Mouse (Mus musculus) A20 (cell line): ENCODE measurements at regions not wholly inside any gene's neighbourhood (a gene's known extent, or its start where the extent isn't known, plus 50 kb on each side); places are given as distances from the start of the nearest gene placed in this dataset.

ENCODE experiments used
- DNase-seq: peaks from one replicate; pipeline ENCODE4 v3.0.0-alpha.2; 2011; ENCODE audit warnings: low read depth, low spot score

DNA sequence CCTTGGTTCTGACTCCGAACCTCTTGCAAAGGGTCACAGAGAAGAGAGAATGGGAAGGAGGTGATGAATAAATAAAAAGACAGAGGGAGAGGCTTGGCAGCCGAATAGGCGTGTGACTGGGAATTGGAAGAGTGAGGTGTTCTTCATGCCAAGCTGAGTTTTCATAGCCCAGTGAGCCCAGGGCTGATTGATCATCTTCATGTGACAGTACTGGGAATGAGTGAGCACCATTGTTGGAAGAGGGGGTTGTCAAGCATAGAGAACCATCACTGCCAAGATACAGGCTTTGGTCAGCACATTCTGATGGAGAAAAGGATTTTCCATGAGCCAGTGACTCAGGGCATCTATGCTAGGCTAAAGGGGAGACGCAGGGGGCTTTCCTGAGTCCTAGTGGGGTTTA lies 163.0 kb downstream of the Slc30a10 start:
- no peak for DNase-seq

DNA sequence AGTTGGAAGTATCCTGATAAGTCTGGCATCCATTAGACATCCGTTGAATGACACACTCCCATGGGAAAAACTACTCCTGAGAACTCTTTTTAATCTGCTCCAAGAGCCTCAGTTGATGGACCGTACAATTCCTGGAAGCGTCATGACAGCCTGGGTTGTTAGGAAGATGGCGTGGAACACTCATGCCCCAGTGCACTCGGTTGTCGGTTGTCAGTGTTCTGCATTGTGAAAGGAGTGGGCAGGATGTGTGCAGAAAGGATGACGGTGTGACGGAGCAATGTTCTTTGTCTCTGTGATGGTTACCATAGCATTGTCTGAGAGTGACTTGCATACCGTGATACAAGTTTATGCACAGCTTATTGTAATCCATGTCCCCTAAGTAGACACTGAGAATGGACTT lies 164.4 kb downstream of the Slc30a10 start:
- no peak for DNase-seq

GRCm38 (mm10) chr1:185628401-185628800 lies 173.8 kb downstream of the Slc30a10 start:
- no peak for DNase-seq

- DNase-seq, result no peak
Observed at GRCm38 (mm10) chr1:185629976-185630375, 175.3 kb downstream of the Slc30a10 start.

- DNase-seq, result no peak
Observed at GRCm38 (mm10) chr1:185638631-185639030, 184.0 kb downstream of the Slc30a10 start.

DNA sequence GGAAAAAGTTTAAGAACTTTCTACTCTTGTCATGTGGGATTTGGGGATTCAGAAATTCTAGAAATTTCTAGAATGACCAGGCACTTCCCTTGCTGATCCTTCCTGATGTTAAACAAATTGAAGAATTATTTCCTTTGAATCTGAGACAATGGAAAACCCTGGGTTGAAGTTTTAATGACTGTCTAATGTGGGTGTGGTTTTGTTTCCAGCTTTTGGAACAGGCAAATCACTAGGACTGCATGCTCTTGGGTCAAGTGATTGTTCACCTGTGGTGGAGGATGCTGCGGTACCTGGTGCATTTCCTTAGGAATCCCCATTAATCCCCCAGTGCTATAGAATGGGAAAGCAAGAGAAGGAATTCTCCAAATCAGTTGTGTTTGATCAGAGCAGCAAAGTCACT lies 184.8 kb downstream of the Slc30a10 start:
- no peak for DNase-seq

GRCm38 (mm10) chr1:185644026-185644425 lies 189.4 kb downstream of the Slc30a10 start:
- no peak for DNase-seq

DNA sequence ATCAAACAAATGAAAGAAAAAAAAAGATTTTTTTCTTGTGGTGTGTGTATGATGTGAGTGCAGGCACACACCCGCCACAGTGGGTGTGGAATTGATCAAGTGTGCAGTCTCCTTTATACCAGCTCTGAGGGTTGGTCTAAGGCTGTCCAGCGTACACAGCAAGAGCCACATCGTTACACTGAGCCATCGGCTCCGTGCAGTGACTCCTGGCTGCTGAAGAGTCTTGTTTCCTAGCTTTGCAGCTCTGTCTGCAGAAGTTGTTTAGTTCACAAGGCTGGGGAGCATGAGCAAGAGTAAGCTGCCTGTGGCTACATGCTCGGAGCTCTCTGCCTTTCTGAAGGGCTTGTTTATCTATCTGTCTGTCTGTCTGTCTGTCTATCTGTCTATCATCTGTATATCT lies 193.5 kb downstream of the Slc30a10 start:
- no peak for DNase-seq

DNA sequence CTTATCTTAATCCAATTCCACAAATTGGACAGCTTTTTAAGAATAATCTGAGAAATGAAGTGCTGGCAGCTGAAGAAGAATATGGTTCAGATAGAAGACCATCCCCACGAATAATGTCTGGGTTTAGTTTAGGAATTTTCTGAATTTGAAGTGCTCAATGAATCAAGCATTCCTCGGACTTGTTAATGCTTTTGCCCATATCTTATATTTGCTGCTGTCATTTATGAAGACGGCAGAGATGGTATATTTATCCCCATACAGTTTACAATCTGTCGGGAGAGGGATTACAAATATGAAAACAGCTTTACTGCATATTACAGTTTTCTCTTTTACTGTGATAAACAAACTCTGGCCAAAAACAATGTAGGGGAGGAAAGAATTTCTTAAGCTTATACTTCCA lies 194.3 kb downstream of the Slc30a10 start:
- no peak for DNase-seq

- DNase-seq, result no peak
Observed at GRCm38 (mm10) chr1:185650926-185651325, 196.3 kb downstream of the Slc30a10 start.

- DNase-seq, result no peak
Observed at GRCm38 (mm10) chr1:185655021-185655420, 200.4 kb downstream of the Slc30a10 start.

- DNase-seq, result no peak
Observed at GRCm38 (mm10) chr1:185655461-185655860, 200.8 kb downstream of the Slc30a10 start.

DNA sequence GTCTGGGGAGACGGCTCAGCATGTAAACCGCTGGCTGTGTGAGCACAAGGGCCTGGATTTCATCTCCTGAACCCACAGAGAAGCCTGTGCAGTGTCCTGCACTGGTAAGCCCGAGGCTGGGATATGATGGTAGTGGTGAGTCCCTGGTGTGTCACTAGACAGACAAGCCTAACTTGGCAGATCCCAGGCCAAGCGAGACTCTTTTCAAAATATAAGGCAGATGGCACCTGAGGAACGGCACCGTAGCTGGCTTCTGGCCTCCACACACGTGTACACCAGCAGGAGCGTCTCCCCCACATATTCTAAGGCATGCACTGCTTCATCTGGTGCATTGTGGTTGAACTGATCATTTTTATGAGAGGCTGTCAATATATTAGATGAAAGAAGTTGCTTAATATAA lies 202.6 kb downstream of the Slc30a10 start:
- DNase-seq, result no peak

GRCm38 (mm10) chr1:185659476-185659875 lies 204.8 kb downstream of the Slc30a10 start:
- DNase-seq, result no peak

DNA sequence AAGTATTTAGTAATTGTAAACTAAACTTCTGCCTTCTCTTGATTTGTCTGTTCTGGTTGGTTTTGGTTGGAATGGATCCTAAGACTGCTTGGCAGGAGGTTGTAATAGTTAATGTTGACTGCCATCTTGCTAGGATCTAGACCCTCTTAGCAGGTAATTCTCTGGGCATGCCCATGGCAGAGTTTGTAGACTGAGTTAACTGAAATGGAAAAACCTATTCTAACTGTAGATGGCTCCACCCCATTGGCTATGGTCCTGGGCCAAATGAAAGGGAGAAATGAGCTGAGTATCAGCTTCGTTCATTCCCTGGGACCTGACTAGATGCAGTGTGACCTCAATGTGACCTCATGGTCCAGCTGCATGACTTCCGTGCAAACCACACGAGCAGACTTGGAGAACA lies 207.7 kb downstream of the Slc30a10 start:
- DNase-seq, result no peak

GRCm38 (mm10) chr1:185670029-185670741 lies 215.5 kb downstream of the Slc30a10 start:
- no peak for DNase-seq

DNA sequence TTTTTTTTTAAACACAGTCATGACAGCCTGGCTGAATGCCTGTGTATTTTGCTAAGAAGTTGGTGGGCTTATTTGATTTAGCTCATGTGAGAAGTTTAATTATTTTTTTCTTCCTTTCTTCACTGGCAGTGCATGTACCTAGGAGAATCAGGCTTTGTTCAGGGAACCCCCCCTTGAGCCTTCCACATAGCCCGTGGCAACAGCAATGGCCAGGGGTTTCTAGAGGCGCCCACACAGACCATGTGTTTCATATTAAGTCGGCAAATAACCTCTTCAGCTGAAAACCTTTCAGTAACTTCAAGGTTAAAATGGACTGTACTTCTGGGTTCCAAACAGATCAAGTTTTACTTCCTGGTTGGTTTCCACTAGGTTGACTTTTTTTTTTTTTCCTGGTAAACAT lies 218.3 kb downstream of the Slc30a10 start:
- no peak for DNase-seq

- no peak for DNase-seq
Observed at GRCm38 (mm10) chr1:185675674-185676420, 221.2 kb downstream of the Slc30a10 start.

- DNase-seq, result no peak
Observed at GRCm38 (mm10) chr1:185681610-185682457, 227.2 kb downstream of the Slc30a10 start.

DNA sequence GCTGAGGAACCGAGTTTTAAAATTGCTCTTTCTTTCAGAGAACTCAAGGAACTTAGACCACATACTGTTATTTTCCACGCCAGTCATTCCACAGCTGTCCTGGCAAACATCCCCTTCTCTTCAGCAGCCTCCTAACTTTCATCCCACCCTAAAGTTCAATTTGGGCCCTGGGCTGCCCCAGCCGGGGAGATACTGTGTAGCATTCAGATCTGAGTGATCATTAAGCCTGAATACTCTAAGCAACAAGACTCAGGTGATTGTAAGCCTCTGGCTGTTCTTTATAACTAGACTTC lies 227.8 kb downstream of the Slc30a10 start:
- no peak for DNase-seq

DNA sequence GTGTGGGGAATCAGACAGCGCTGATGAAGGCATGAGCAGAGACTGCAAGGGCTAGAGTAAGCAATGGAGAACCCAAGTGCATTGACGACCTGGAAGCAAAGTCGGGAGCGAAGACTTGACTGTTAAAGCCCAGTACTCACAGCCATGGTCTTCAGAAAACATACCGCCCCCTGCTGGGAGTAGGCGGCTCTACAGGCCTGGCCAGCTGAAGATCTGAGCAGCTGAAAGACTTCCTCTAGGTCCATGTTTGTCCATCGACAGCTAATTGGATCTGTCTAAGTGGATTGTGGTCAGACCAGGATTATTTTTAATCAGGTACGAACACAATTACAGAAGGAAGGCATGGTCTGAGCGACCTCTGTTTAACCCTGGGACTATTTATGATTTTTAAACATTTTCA lies 230.0 kb downstream of the Slc30a10 start:
- no peak for DNase-seq

DNA sequence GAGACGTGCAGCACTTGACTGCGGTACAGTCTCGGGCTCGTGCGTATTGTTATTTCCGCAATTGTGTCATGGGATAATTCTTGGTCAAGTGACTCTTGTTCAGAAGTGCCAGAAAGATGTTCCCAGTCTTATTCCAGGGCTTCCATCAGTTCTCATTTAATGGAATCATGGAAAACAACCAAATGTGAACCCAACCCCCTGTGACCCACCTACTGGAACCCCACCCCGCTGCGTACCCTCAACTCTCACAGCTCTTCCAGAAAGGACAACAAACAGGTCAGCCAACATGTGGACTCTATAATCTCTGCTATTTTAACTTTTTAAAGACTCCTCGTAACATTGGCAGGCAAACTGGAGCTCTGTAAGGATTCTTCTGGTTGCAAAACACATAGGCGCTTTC lies 233.9 kb downstream of the Slc30a10 start:
- DNase-seq, result no peak

DNA sequence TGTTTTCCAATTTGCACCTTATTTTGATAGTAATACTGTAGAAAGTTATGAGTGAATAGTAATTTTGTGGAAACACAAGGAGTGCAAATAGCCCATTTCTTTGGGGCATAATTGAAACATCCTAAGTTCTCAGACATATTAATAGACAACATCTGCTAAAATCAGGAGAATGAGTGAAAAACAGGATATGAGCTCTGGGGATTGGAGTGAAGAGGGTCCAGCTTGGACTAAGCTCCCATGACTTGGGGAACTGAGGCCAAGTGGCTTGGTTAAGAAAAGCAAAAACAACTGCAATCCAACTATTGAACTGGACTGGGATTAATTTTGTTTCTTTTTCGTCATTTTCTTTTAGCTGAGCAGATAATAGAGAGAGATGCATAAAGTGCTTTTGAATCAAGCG lies 240.7 kb downstream of the Slc30a10 start:
- DNase-seq, result no peak
